Mouse (Mus musculus): ENCODE data around the gene Hprt. TPM values are rescaled to one million over a fixed set of nuclear protein-coding genes. Genes with fewer than 3 reads are reported as not detected.
"Not testable (repeated sequence)": the region's sequence is repeated elsewhere in the genome, so short reads cannot be mapped to it uniquely, and the experiment has no call there.

Hprt gene
- total RNA-seq (2022): 100 to 1,000 TPM; 144 to 173 (median 169) TPM

- peak; percentile 54 to 77 for DNase-seq (ENCODE audit: low spot score in 2 of 2)
These were observed at the start of gene Hprt for GRCm38 (mm10) chrX:52987905-52988783. Hprt (plus strand) TSS chrX:52988137.

GRCm38 (mm10) chrX:52945509-52945908 is 42.4 kb upstream of the Hprt start:
- DNase-seq (ENCODE audit: low spot score in 2 of 2): no peak

GRCm38 (mm10) chrX:52949713-52950112 is 38.2 kb upstream of the Hprt start:
- no peak for DNase-seq (ENCODE audit: low spot score in 2 of 2)

GRCm38 (mm10) chrX:52956942-52957341 is 31.0 kb upstream of the Hprt start:
- no peak for DNase-seq (ENCODE audit: low spot score in 2 of 2)

- no peak for DNase-seq (ENCODE audit: low spot score in 2 of 2)
These were observed 26.3 kb upstream of the Hprt start for GRCm38 (mm10) chrX:52961559-52962110.

GRCm38 (mm10) chrX:52965149-52965548 is 22.8 kb upstream of the Hprt start:
- DNase-seq (ENCODE audit: low spot score in 2 of 2): no peak

GRCm38 (mm10) chrX:52971211-52972006 is 16.5 kb upstream of the Hprt start:
- no peak for DNase-seq (ENCODE audit: low spot score in 2 of 2)

GRCm38 (mm10) chrX:52972129-52972528 is 15.8 kb upstream of the Hprt start:
- no peak for DNase-seq (ENCODE audit: low spot score in 2 of 2)

GRCm38 (mm10) chrX:52972680-52973079 is 15.3 kb upstream of the Hprt start:
- no peak for DNase-seq (ENCODE audit: low spot score in 2 of 2)

GRCm38 (mm10) chrX:52978576-52978975 is 9.4 kb upstream of the Hprt start:
- no peak for DNase-seq (ENCODE audit: low spot score in 2 of 2)

GRCm38 (mm10) chrX:52981378-52981777 is 6.6 kb upstream of the Hprt start:
- DNase-seq (ENCODE audit: low spot score in 2 of 2): no peak

GRCm38 (mm10) chrX:52994726-52995125 is 6.8 kb downstream of the Hprt start:
- DNase-seq (ENCODE audit: low spot score in 2 of 2): not testable (repeated sequence)

- not testable (repeated sequence) for DNase-seq (ENCODE audit: low spot score in 2 of 2)
These were observed 16.9 kb downstream of the Hprt start for GRCm38 (mm10) chrX:53004887-53005286.

GRCm38 (mm10) chrX:53006062-53006461 is 18.1 kb downstream of the Hprt start:
- no peak for DNase-seq (ENCODE audit: low spot score in 2 of 2)

- no peak for DNase-seq (ENCODE audit: low spot score in 2 of 2)
These were observed 27.6 kb downstream of the Hprt start for GRCm38 (mm10) chrX:53015549-53015948.

- DNase-seq (ENCODE audit: low spot score in 2 of 2): no peak
These were observed 35.1 kb downstream of the Hprt start for GRCm38 (mm10) chrX:53023021-53023420.

- not testable (repeated sequence) for DNase-seq (ENCODE audit: low spot score in 2 of 2)
These were observed 36.3 kb downstream of the Hprt start for GRCm38 (mm10) chrX:53024268-53024667.

- DNase-seq (ENCODE audit: low spot score in 2 of 2): no peak
These were observed 37.7 kb downstream of the Hprt start for GRCm38 (mm10) chrX:53025471-53026223.

GRCm38 (mm10) chrX:53029559-53029958 is 41.6 kb downstream of the Hprt start:
- DNase-seq (ENCODE audit: low spot score in 2 of 2): no peak

- DNase-seq (ENCODE audit: low spot score in 2 of 2): no peak
These were observed 50.3 kb downstream of the Hprt start for GRCm38 (mm10) chrX:53038194-53038593.

- DNase-seq (ENCODE audit: low spot score in 2 of 2): no peak
These were observed 51.7 kb downstream of the Hprt start for GRCm38 (mm10) chrX:53039651-53040050.
